Mouse (Mus musculus) lung, adult 2 months (tissue): Measurements from ENCODE around the gene Babam2.

ENCODE experiments used
- CTCF ChIP-seq: fragments of 200-500 bp; IDR thresholded peaks from 2 replicates; pipeline ENCODE4 v1.5.1; 2011; ENCODE audit warnings: mild to moderate bottlenecking, low read length, control low read depth; ENCODE audit not compliant: insufficient read depth
- POLR2A ChIP-seq: fragments of 200-500 bp; IDR thresholded peaks from 2 replicates; pipeline ENCODE4 v1.6.1; 2011; ENCODE audit warnings: low read depth, mild to moderate bottlenecking, control low read depth, low read length, borderline replicate concordance; ENCODE audit errors: extremely low read depth

GRCm38 (mm10) chr5:31926551-31926950 lies 229.1 kb downstream of the Babam2 start:
- TF ChIP-seq CTCF (peak; percentile 64), POLR2A (no peak)
